Comparison of ENCODE assay signal across 9 mouse cellular contexts in genomic region chr15:4561431-4561970, GRCm38 (mm10).
DNase-seq lines count a peak whose midpoint lies in the region; ATAC-seq and TF ChIP-seq lines count a peak whose summit lies in the region.
"Had no signal": no experiment of that assay in that cellular context is flagged by ENCODE, and none has a peak within 500 bp of the region (broad histone marks: within the 10 kb centered on the region; RNA-seq: fewer than 3 reads in every experiment).

No protein-coding gene starts in this region.

- no peak for ATAC-seq in lung, postnatal 0 days
- ATAC-seq in forebrain, embryonic 12.5 days (ENCODE audit: low FRiP score): no peak

- DNase-seq in lung, postnatal 0 days (ENCODE audit: low spot score): peak; percentile 8
- DNase-seq in lung, adult 2 months: no peak
- peak; percentile 37 for DNase-seq in cerebellum, adult 11 months
- peak; percentile 13 for DNase-seq in heart, adult 9 months (ENCODE audit: low spot score in 2 of 2)
- DNase-seq in layer of hippocampus, adult 11-12 months (ENCODE audit: low spot score): no peak
- DNase-seq: thymus, postnatal 4 days had no signal

- TF ChIP-seq EP300 in lung, postnatal 0 days (IDR thresholded peaks at IDR 0.05): no peak

- no peaks in the 10 kb centered on the region for H3K4me1 ChIP-seq in lung, postnatal 0 days (ENCODE audit: insufficient read depth, low read depth, low read length)
- no peaks in the 10 kb centered on the region for H3K4me1 ChIP-seq in lung, adult 2 months (ENCODE audit: control insufficient read depth, insufficient read depth, low read length)
- no peaks in the 10 kb centered on the region for H3K4me1 ChIP-seq in forebrain, embryonic 12.5 days
- H3K4me1 ChIP-seq: lung, embryonic 15.5 days had no signal

- H3K9me3 ChIP-seq in lung, postnatal 0 days (ENCODE audit: low read length): no peaks in the 10 kb centered on the region
- H3K9me3 ChIP-seq in forebrain, embryonic 12.5 days: no peaks in the 10 kb centered on the region
- H3K9me3 ChIP-seq: lung, embryonic 15.5 days had no signal

- H3K79me2 ChIP-seq in myocyte (ENCODE audit: control insufficient read depth, insufficient read depth): no peaks in the 10 kb centered on the region

- H3K27me3 ChIP-seq in lung, postnatal 0 days (replicated peaks; ENCODE audit: insufficient read depth, low read length): no peaks in the 10 kb centered on the region
- no peaks in the 10 kb centered on the region for H3K27me3 ChIP-seq in myocyte (ENCODE audit: control insufficient read depth, insufficient read depth, insufficient read length)
- H3K27me3 ChIP-seq in forebrain, embryonic 12.5 days: no peaks in the 10 kb centered on the region
- H3K27me3 ChIP-seq: lung, embryonic 15.5 days had no signal

- H3K9ac ChIP-seq in lung, postnatal 0 days (replicated peaks; ENCODE audit: low read depth): no peak overlapping the region
- no peak overlapping the region for H3K9ac ChIP-seq in forebrain, embryonic 12.5 days
- H3K9ac ChIP-seq: lung, embryonic 15.5 days had no signal

- H3K4me3 ChIP-seq in lung, postnatal 0 days (ENCODE audit: low read depth, low read length): no peak overlapping the region
- no peak overlapping the region for H3K4me3 ChIP-seq in lung, adult 2 months (replicated peaks; ENCODE audit: extremely low read depth, low read depth, low read length)
- no peak overlapping the region for H3K4me3 ChIP-seq in myocyte
- no peak overlapping the region for H3K4me3 ChIP-seq in forebrain, embryonic 12.5 days (replicated peaks)
- H3K4me3 ChIP-seq: lung, embryonic 15.5 days had no signal

- TF ChIP-seq POLR2A in lung, adult 2 months (IDR thresholded peaks at IDR 0.05; ENCODE audit: borderline replicate concordance, extremely low read depth, low read depth, low read length): no peak
- no peak for TF ChIP-seq POLR2A in myocyte (IDR thresholded peaks at IDR 0.05; ENCODE audit: insufficient read length, low read depth)

- H3K36me3 ChIP-seq in lung, postnatal 0 days (ENCODE audit: insufficient read depth, low read length): no peaks in the 10 kb centered on the region
- no peaks in the 10 kb centered on the region for H3K36me3 ChIP-seq in myocyte (ENCODE audit: control insufficient read depth, insufficient read depth)
- H3K36me3 ChIP-seq in forebrain, embryonic 12.5 days (replicated peaks): no peaks in the 10 kb centered on the region
- H3K36me3 ChIP-seq: lung, embryonic 15.5 days had no signal

- WGBS in lung, postnatal 0 days: 52% methylated on average over 6 of the region's 6 CpGs
- WGBS in lung, adult 2 months: 39% methylated on average over 6 of the region's 6 CpGs
- WGBS in forebrain, embryonic 12.5 days: 61% methylated on average over 6 of the region's 6 CpGs

- no peak overlapping the region for H3K27ac ChIP-seq in lung, postnatal 0 days (ENCODE audit: low read length)
- no peak overlapping the region for H3K27ac ChIP-seq in forebrain, embryonic 12.5 days
- H3K27ac ChIP-seq: lung, embryonic 15.5 days had no signal

- H3ac ChIP-seq in myocyte (ENCODE audit: control insufficient read depth, insufficient read length): no peak overlapping the region

- no peak for TF ChIP-seq CTCF in lung, postnatal 0 days (IDR thresholded peaks at IDR 0.05)
- TF ChIP-seq CTCF in lung, adult 2 months (IDR thresholded peaks at IDR 0.05; ENCODE audit: insufficient read depth, low read length): no peak

- H3K4me2 ChIP-seq in lung, postnatal 0 days (replicated peaks; ENCODE audit: low read depth, low read length): no peak overlapping the region
- peak overlapping the region; percentile 31 for H3K4me2 ChIP-seq in myocyte (ENCODE audit: low read depth)
- H3K4me2 ChIP-seq in forebrain, embryonic 12.5 days: no peak overlapping the region
- H3K4me2 ChIP-seq: lung, embryonic 15.5 days had no signal

TF ChIP-seq in myocyte, 11 proteins besides CTCF, POLR2A, EP300 and RAD21:
- TF ChIP-seq MYOD1 (IDR thresholded peaks at IDR 0.05; ENCODE audit: control insufficient read depth in 1 of 3, insufficient read length in 2 of 3, low read depth in 2 of 3) (no peak), MAX (IDR thresholded peaks at IDR 0.05; ENCODE audit: low read depth) (no peak), POLR2AphosphoS2 (IDR thresholded peaks at IDR 0.05; ENCODE audit: insufficient read length, low read depth) (no peak), SRF (IDR thresholded peaks at IDR 0.05; ENCODE audit: control insufficient read depth, insufficient read length, low read depth) (no peak), TCF12 (IDR thresholded peaks at IDR 0.05; ENCODE audit: insufficient read depth, poor library complexity, severe bottlenecking) (no peak), MYOG (IDR thresholded peaks at IDR 0.05; ENCODE audit: control insufficient read depth in 1 of 3, insufficient read depth in 1 of 3, insufficient read length in 2 of 3, low read depth in 2 of 3) (no peak), TCF3 (IDR thresholded peaks at IDR 0.05; ENCODE audit: insufficient read length, low read depth) (no peak), CEBPB (IDR thresholded peaks at IDR 0.05; ENCODE audit: insufficient read depth, poor library complexity, severe bottlenecking) (no peak), USF1 (IDR thresholded peaks at IDR 0.05; ENCODE audit: low read depth) (no peak), E2F4 (IDR thresholded peaks at IDR 0.05; ENCODE audit: insufficient read depth) (no peak), REST (IDR thresholded peaks at IDR 0.05; ENCODE audit: insufficient read depth, insufficient read length) (no peak)
TF ChIP-seq in myocyte: peak in this region for 0.

Comparison
In these comparisons a context has a peak if more than half of its experiments do, and no peak if none do; other contexts are left out.
1. DNase-seq: peak in lung, postnatal 0 days (single experiment), cerebellum, adult 11 months (single experiment) and heart, adult 9 months (2 of 2); none in lung, adult 2 months (single experiment) and layer of hippocampus, adult 11-12 months (single experiment).